Mouse (Mus musculus) ES-E14 (cell line): ENCODE results near the gene Erc2. TPM values are rescaled to one million over a fixed set of nuclear protein-coding genes. Genes with fewer than 3 reads are reported as not detected.

Source experiments
- DNase-seq: peaks from one replicate; pipeline ENCODE4 v3.0.0-alpha.2; 2013; ENCODE audit warnings: low read depth, low spot score
- H3K27ac ChIP-seq: 2 replicates; pipeline ENCODE4 v1.5.1; 2012; ENCODE audit warnings: low read depth, mild to moderate bottlenecking, low read length, moderate library complexity, mixed read lengths; ENCODE audit not compliant: poor library complexity, insufficient read depth, severe bottlenecking
- H3K36me3 ChIP-seq: 2 replicates; pipeline ENCODE4 v1.6.1; 2012; ENCODE audit warnings: mild to moderate bottlenecking, low read length, moderate library complexity, mixed read lengths; ENCODE audit not compliant: control insufficient read depth, poor library complexity, insufficient read depth, severe bottlenecking
- H3K4me1 ChIP-seq, 2 experiments: fragments of 150-350 bp in 1 of 2; sonication (generic) in 1 of 2; 2 replicates each; pipeline ENCODE4 v1.6.1; 2012; ENCODE audit warnings: low read length in 2 of 2, mild to moderate bottlenecking in 1 of 2, mixed read lengths in 1 of 2; ENCODE audit not compliant: control insufficient read depth in 2 of 2, insufficient read depth in 2 of 2, poor library complexity in 1 of 2
- H3K4me3 ChIP-seq, 2 experiments: fragments of 150-350 bp in 1 of 2; sonication (generic) in 1 of 2; 2 replicates each; pipeline ENCODE4 v1.5.1; 2012; ENCODE audit warnings: low read length in 2 of 2, low read depth in 1 of 2, mild to moderate bottlenecking in 1 of 2, mixed read lengths in 1 of 2; ENCODE audit not compliant: insufficient read depth in 1 of 2, poor library complexity in 1 of 2, severe bottlenecking in 1 of 2
- H3K9ac ChIP-seq: 2 replicates; pipeline ENCODE4 v1.6.1; 2012; ENCODE audit warnings: low read depth, mild to moderate bottlenecking, low read length, mixed read lengths; ENCODE audit not compliant: poor library complexity, insufficient read depth, severe bottlenecking
- H3K9me3 ChIP-seq: fragments of 150-350 bp; sonication (generic); 2 replicates; pipeline ENCODE4 v1.6.1; 2012; ENCODE audit warnings: low read depth, mild to moderate bottlenecking, low read length; ENCODE audit not compliant: control insufficient read depth, insufficient read depth
- CHD2 ChIP-seq: IDR thresholded peaks from 2 replicates; pipeline ENCODE4 v1.6.1; 2014; ENCODE audit warnings: mild to moderate bottlenecking, low read depth, low read length, inconsistent platforms
- HCFC1 ChIP-seq: IDR thresholded peaks from 2 replicates; pipeline ENCODE4 v1.6.1; 2012; ENCODE audit warnings: low read length, inconsistent platforms, borderline replicate concordance; ENCODE audit not compliant: insufficient read depth
- MAFK ChIP-seq: IDR thresholded peaks from 2 replicates; pipeline ENCODE4 v1.6.1; 2014; ENCODE audit warnings: mild to moderate bottlenecking, low read depth, low read length, inconsistent platforms; ENCODE audit not compliant: insufficient read depth
- ZC3H11A ChIP-seq: IDR thresholded peaks from 2 replicates; pipeline ENCODE4 v1.6.1; 2012; ENCODE audit warnings: low read depth, mild to moderate bottlenecking, inconsistent platforms, low read length, borderline replicate concordance
- ZNF384 ChIP-seq: IDR thresholded peaks from 2 replicates; pipeline ENCODE4 v1.6.1; 2012; ENCODE audit warnings: low read depth, low read length, inconsistent platforms
- in situ Hi-C, 2 experiments: fragments of 600-800 bp; cut with MboI; formaldehyde crosslinking; loops; one replicate each; pipeline ENCODE4 v1.15.1; 2025; ENCODE audit warnings: low sequenced_read_pairs in 2 of 2, inconsistent platforms in 1 of 2; ENCODE audit not compliant: unreplicated experiment in 2 of 2
- total RNA-seq: library from RNA; depleted of rRNA; stranded (reverse); fragments of 300-350 nt; gene quantifications from 2 replicates; pipeline ENCODE4 v1.2.3, GENCODE M21; 2012

Gene Erc2
- total RNA-seq, 1 experiment, result 9.1 TPM

- Histone ChIP-seq H3K27ac (no peak within 1 kb of the TSS), H3K9me3 (no peaks in the 10 kb centered on the region), H3K4me1 (no peaks in the 10 kb centered on the region), H3K9ac (no peak within 1 kb of the TSS; the same call in 1 of the 2 replicates), H3K4me3 (peak within 1 kb of the TSS; percentile 50 to 58), H3K36me3 (no peaks in the 10 kb centered on the region)
- no peak for TF ChIP-seq MAFK
- no peak for TF ChIP-seq CHD2
- TF ChIP-seq HCFC1, result no peak
- TF ChIP-seq ZC3H11A, result no peak
- no peak for TF ChIP-seq ZNF384
- in situ Hi-C loops, result loop anchor here (10.0 to 25.0 kb wide), 3 partner anchors 567 to 1220 kb away; partner anchors contain the start of gene Cacna2d3 (in 2 of the 2)
- no peak for DNase-seq
Observed at GRCm38 (mm10) chr14:28504101-28505050, 882.1 kb downstream of the Erc2 start, which contains the start of gene Wnt5a. TSS of gene Wnt5a (plus strand) at chr14:28504750.

GRCm38 (mm10) chr14:28505051-28505585 lies 882.9 kb downstream of the Erc2 start:
- Histone ChIP-seq H3K27ac (no peak overlapping the region), H3K4me3 (peak overlapping the region; percentile 14 to 58), H3K36me3 (no peaks in the 10 kb centered on the region), H3K9ac (no peak overlapping the region; the same call in 1 of the 2 replicates), H3K9me3 (no peaks in the 10 kb centered on the region), H3K4me1 (no peaks in the 10 kb centered on the region)
- in situ Hi-C loops, result loop anchor here (10.0 to 25.0 kb wide), 3 partner anchors 568 to 1220 kb away; partner anchors contain the start of gene Cacna2d3 (in 2 of the 2)
- TF ChIP-seq MAFK (no peak), HCFC1 (no peak), CHD2 (no peak), ZNF384 (no peak), ZC3H11A (no peak)
- no peak for DNase-seq

GRCm38 (mm10) chr14:28505586-28506375 lies 883.6 kb downstream of the Erc2 start:
- H3K9ac ChIP-seq, result no peak overlapping the region
- no peaks in the 10 kb centered on the region for H3K9me3 ChIP-seq
- H3K36me3 ChIP-seq, result no peaks in the 10 kb centered on the region
- TF ChIP-seq ZC3H11A (no peak), CHD2 (no peak), HCFC1 (no peak), ZNF384 (no peak), MAFK (no peak)
- in situ Hi-C loops, result loop anchor here (10.0 to 25.0 kb wide), 3 partner anchors 568 to 1219 kb away; partner anchors contain the start of gene Cacna2d3 (in 2 of the 2)
- H3K4me1 ChIP-seq, result no peaks in the 10 kb centered on the region
- no peak overlapping the region for H3K27ac ChIP-seq
- H3K4me3 ChIP-seq, result peak overlapping the region; percentile 50 to 58
- no peak for DNase-seq

- DNase-seq, result no peak
- no peak overlapping the region for H3K9ac ChIP-seq
- no peaks in the 10 kb centered on the region for H3K9me3 ChIP-seq
- TF ChIP-seq CHD2, result no peak
- no peak for TF ChIP-seq ZNF384
- TF ChIP-seq ZC3H11A, result no peak
- no peak for TF ChIP-seq HCFC1
- no peak for TF ChIP-seq MAFK
- in situ Hi-C loops, result loop anchor here (10.0 to 25.0 kb wide), 3 partner anchors 569 to 1218 kb away; partner anchors contain the start of gene Cacna2d3 (in 2 of the 2)
- no peaks in the 10 kb centered on the region for H3K36me3 ChIP-seq
- H3K4me3 ChIP-seq, result peak overlapping the region in 1 of 2 experiments; percentile 58; a peak in 2 of 4 replicates
- no peak overlapping the region for H3K27ac ChIP-seq
- no peaks in the 10 kb centered on the region for H3K4me1 ChIP-seq
Observed at GRCm38 (mm10) chr14:28506376-28506831, 884.2 kb downstream of the Erc2 start.
